Mouse (Mus musculus): ENCODE data around the gene Lrit3.

- TF ChIP-seq CTCF (conservative IDR thresholded peaks at IDR 0.05; ENCODE audit: insufficient read depth, insufficient read length, low read depth, low read length) (no peak), POLR2A (IDR thresholded peaks at IDR 0.05; ENCODE audit: low read depth, low read length) (no peak)
These were observed 26.8 kb upstream of the Lrit3 start for GRCm38 (mm10) chr3:129830626-129831025.
